Mouse (Mus musculus): ENCODE results near the gene Oxct2a.

DNA sequence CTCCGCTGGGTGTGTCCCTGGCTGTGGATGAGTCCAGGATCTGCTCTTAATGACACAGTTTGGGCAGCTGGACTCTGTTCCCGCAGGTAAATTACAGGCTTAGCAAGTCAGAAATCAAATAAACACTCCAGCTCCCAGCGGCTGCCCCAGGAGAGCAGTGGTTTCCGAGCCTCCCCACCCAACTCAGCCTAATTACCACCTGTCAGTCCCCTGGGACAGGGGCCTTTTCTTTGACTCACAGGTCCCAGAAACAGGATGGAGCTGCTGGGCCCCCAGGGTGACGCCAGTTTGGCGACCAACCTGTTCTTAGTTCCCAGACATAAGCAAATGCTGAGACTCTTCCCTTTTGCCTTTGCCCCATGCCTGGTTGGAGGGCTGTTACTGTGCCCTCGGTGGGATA lies 11.6 kb downstream of the Oxct2a start:
- TF ChIP-seq CTCF (IDR thresholded peaks at IDR 0.05; ENCODE audit: low read depth) (no peak), EP300 (IDR thresholded peaks at IDR 0.05; ENCODE audit: low read depth) (no peak)
